Mouse (Mus musculus): ENCODE results near the gene Mns1.

GRCm38 (mm10) chr9:72459703-72460102 lies 21.9 kb downstream of the Mns1 start:
- TF ChIP-seq CTCF (IDR thresholded peaks at IDR 0.05; ENCODE audit: low read depth, low read length) = no peak
- TF ChIP-seq POLR2A (IDR thresholded peaks at IDR 0.05; ENCODE audit: borderline replicate concordance, low read depth, low read length) = no peak
